Mouse (Mus musculus): ENCODE results near the gene Slc50a1. TPM values are rescaled to one million over a fixed set of nuclear protein-coding genes. Genes with fewer than 3 reads are reported as not detected.
A peak's percentile ranks its signal among the peaks of the same experiment; 100 is the strongest.

The Slc50a1 gene
- total and polyA plus RNA-seq, 3 experiments: 41.8 to 56.0 (median 50.9) TPM

- TF ChIP-seq ZNF384 (IDR thresholded peaks at IDR 0.05; ENCODE audit: low read depth, low read length) (no peak), ZMIZ1 (IDR thresholded peaks at IDR 0.05; ENCODE audit: low read depth, low read length) (no peak), ELF1 (IDR thresholded peaks at IDR 0.05; ENCODE audit: low read depth, low read length) (peak; percentile 75), KAT2A (IDR thresholded peaks at IDR 0.05; ENCODE audit: insufficient replicate concordance, low read length) (0 out of 2 replicates have a peak, but pooled peaks have one; percentile 15), NRF1 (IDR thresholded peaks at IDR 0.05; ENCODE audit: low read depth, low read length) (peak; percentile 28; the same call in 1 of the 2 replicates), POLR2A (IDR thresholded peaks at IDR 0.05; ENCODE audit: low read depth, low read length) (peak; percentile 19; the same call in 1 of the 2 replicates)
Measured at GRCm38 (mm10) chr3:89228180-89228549, 42.2 kb downstream of the Slc50a1 start (continued).

- H3K4me1 ChIP-seq (ENCODE audit: control insufficient read depth in 1 of 2, insufficient read depth in 2 of 2): peaks cover 9 to 34% of the 10 kb centered on the region in 2 experiments
- no peak overlapping the region for H3K27ac ChIP-seq (ENCODE audit: insufficient read depth, low read depth)
- no peaks in the 10 kb centered on the region for H3K79me2 ChIP-seq (replicated peaks; ENCODE audit: control insufficient read depth, extremely low read depth, insufficient read depth, poor library complexity, severe bottlenecking)
- H3K4me3 ChIP-seq (replicated peaks in 1 of 3; ENCODE audit: low read depth in 2 of 3, low read length in 2 of 3, poor library complexity in 1 of 3): peak overlapping the region in 1 of 3 experiments; percentile 43
- no peak overlapping the region for H3K9ac ChIP-seq (ENCODE audit: insufficient read depth, low read depth)
- dilution Hi-C loops (cut with MboI; ENCODE audit: extremely low pct_ligation_motif_present, extremely low pct_unique_long_range_greater_than_20kb, low sequenced_read_pairs): no loop called here
- no peak for DNase-seq (ENCODE audit: extremely low read depth)
- peak overlapping the region; percentile 7; the same call in 1 of the 2 replicates for H3K4me2 ChIP-seq (ENCODE audit: insufficient read depth, low read depth, poor library complexity, severe bottlenecking)
- TF ChIP-seq EP300 (IDR thresholded peaks at IDR 0.05; ENCODE audit: low read length): no peak
- TF ChIP-seq HCFC1 (IDR thresholded peaks at IDR 0.05; ENCODE audit: low read depth, low read length): no peak
- TF ChIP-seq JUND (conservative IDR thresholded peaks at IDR 0.05; ENCODE audit: low read depth, low read length): no peak
- no peak for TF ChIP-seq CHD2 (IDR thresholded peaks at IDR 0.05; ENCODE audit: low read length)
- no peak for TF ChIP-seq TCF12 (IDR thresholded peaks at IDR 0.05; ENCODE audit: low read depth, low read length)
- no peak for TF ChIP-seq ZKSCAN1 (IDR thresholded peaks at IDR 0.05; ENCODE audit: borderline replicate concordance, low read depth, low read length)
- TF ChIP-seq RCOR1 (conservative IDR thresholded peaks at IDR 0.05; ENCODE audit: low read depth, low read length): no peak
- no peak for TF ChIP-seq ZNF384 (IDR thresholded peaks at IDR 0.05; ENCODE audit: low read depth, low read length)
- no peak for TF ChIP-seq USF2 (conservative IDR thresholded peaks at IDR 0.05; ENCODE audit: low read depth, low read length)
- no peak for TF ChIP-seq SIN3A (IDR thresholded peaks at IDR 0.05; ENCODE audit: low read length)
- TF ChIP-seq CHD1 (IDR thresholded peaks at IDR 0.05; ENCODE audit: low read depth, low read length): no peak
- no peak for TF ChIP-seq MYC (IDR thresholded peaks at IDR 0.05; ENCODE audit: low read depth, low read length)
- no peak for TF ChIP-seq CTCF (conservative IDR thresholded peaks at IDR 0.05 in 1 of 2, IDR thresholded peaks at IDR 0.05 in 1 of 2; ENCODE audit: low read depth in 2 of 2, low read length in 2 of 2)
- no peak for TF ChIP-seq GABPA (IDR thresholded peaks at IDR 0.05; ENCODE audit: insufficient replicate concordance, low read depth, low read length)
- no peak for TF ChIP-seq TBP (conservative IDR thresholded peaks at IDR 0.05; ENCODE audit: low read depth, low read length)
- no peak for TF ChIP-seq NELFE (IDR thresholded peaks at IDR 0.05; ENCODE audit: low read depth, low read length)
- H3K9me3 ChIP-seq (replicated peaks; ENCODE audit: low read length): no peaks in the 10 kb centered on the region
- H3K36me3 ChIP-seq (replicated peaks in 1 of 2; ENCODE audit: control insufficient read depth in 1 of 2, insufficient read depth in 1 of 2, low read length in 1 of 2): peaks cover 0 to 21% of the 10 kb centered on the region in 2 experiments
- in situ Hi-C loops (cut with MboI; ENCODE audit: low pct_ligation_motif_present, low pct_unique_long_range_greater_than_20kb, low sequenced_read_pairs): no loop called here
- no peaks in the 10 kb centered on the region for H3K27me3 ChIP-seq (replicated peaks)
Measured at GRCm38 (mm10) chr3:89227307-89228179, 42.8 kb downstream of the Slc50a1 start.

Data from CH12.LX (cell line).